Mouse (Mus musculus): ENCODE data around the gene Diaph3. TPM values are rescaled to one million over a fixed set of nuclear protein-coding genes. Genes with fewer than 3 reads are reported as not detected.
A peak's percentile ranks its signal among the peaks of the same experiment; 100 is the strongest.
"Not testable (repeated sequence)": the region's sequence is repeated elsewhere in the genome, so short reads cannot be mapped to it uniquely, and the experiment has no call there.

The Diaph3 gene
- total RNA-seq, 2 experiments from 2014 or later, result 7.3 to 8.7 TPM

GRCm38 (mm10) chr14:86748876-86749275 is 392.2 kb downstream of the Diaph3 start:
- intact Hi-C loops (cut with DNase I), result no loop called here
- peak; percentile 14 to 22 for DNase-seq

GRCm38 (mm10) chr14:86744523-86744922 is 396.5 kb downstream of the Diaph3 start:
- no peak for DNase-seq
- intact Hi-C loops (cut with DNase I), result no loop called here

- no peak for DNase-seq
- intact Hi-C loops (cut with DNase I), result no loop called here
Measured at GRCm38 (mm10) chr14:86741855-86742531, 399.0 kb downstream of the Diaph3 start.

GRCm38 (mm10) chr14:86738916-86739315 is 402.1 kb downstream of the Diaph3 start:
- intact Hi-C loops (cut with DNase I), result no loop called here
- DNase-seq, result no peak

GRCm38 (mm10) chr14:86736646-86737045 is 404.4 kb downstream of the Diaph3 start:
- no peak for DNase-seq
- intact Hi-C loops (cut with DNase I), result no loop called here

GRCm38 (mm10) chr14:86731300-86731699 is 409.7 kb downstream of the Diaph3 start:
- DNase-seq, result no peak

GRCm38 (mm10) chr14:86729617-86730098 is 411.4 kb downstream of the Diaph3 start:
- intact Hi-C loops (cut with DNase I), result no loop called here

More at GRCm38 (mm10) chr14:86731300-86731699, 409.7 kb downstream of the Diaph3 start:
- intact Hi-C loops (cut with DNase I), result no loop called here

GRCm38 (mm10) chr14:86727538-86728045 is 413.4 kb downstream of the Diaph3 start:
- intact Hi-C loops (cut with DNase I), result no loop called here
- no peak for DNase-seq

More at GRCm38 (mm10) chr14:86729617-86730098, 411.4 kb downstream of the Diaph3 start:
- DNase-seq, result no peak

- intact Hi-C loops (cut with DNase I), result no loop called here
- no peak for DNase-seq
Measured at GRCm38 (mm10) chr14:86721768-86722167, 419.3 kb downstream of the Diaph3 start.

- no peak for DNase-seq
- intact Hi-C loops (cut with DNase I), result no loop called here
Measured at GRCm38 (mm10) chr14:86721082-86721481, 420.0 kb downstream of the Diaph3 start.

GRCm38 (mm10) chr14:86720408-86720807 is 420.6 kb downstream of the Diaph3 start:
- intact Hi-C loops (cut with DNase I); DNase-seq: not testable (repeated sequence)

GRCm38 (mm10) chr14:86714088-86714690 is 426.8 kb downstream of the Diaph3 start:
- DNase-seq, result no peak
- intact Hi-C loops (cut with DNase I), result no loop called here

GRCm38 (mm10) chr14:86704080-86704479 is 437.0 kb downstream of the Diaph3 start:
- intact Hi-C loops (cut with DNase I), result no loop called here
- no peak for DNase-seq

GRCm38 (mm10) chr14:86701145-86701544 is 439.9 kb downstream of the Diaph3 start:
- intact Hi-C loops (cut with DNase I), result no loop called here
- no peak for DNase-seq

GRCm38 (mm10) chr14:86697887-86698286 is 443.1 kb downstream of the Diaph3 start:
- intact Hi-C loops (cut with DNase I), result no loop called here
- DNase-seq, result no peak

GRCm38 (mm10) chr14:86692714-86693113 is 448.3 kb downstream of the Diaph3 start:
- intact Hi-C loops (cut with DNase I), result no loop called here

GRCm38 (mm10) chr14:86691298-86691697 is 449.7 kb downstream of the Diaph3 start:
- no peak for DNase-seq
- intact Hi-C loops (cut with DNase I), result no loop called here

More at GRCm38 (mm10) chr14:86692714-86693113, 448.3 kb downstream of the Diaph3 start:
- DNase-seq, result no peak

- no peak for DNase-seq
- intact Hi-C loops (cut with DNase I), result loop anchor here (5.0 to 10.0 kb wide), 2 partner anchors 210 to 627 kb away; no protein-coding TSS in a partner anchor
Measured at GRCm38 (mm10) chr14:86684585-86685503, 456.2 kb downstream of the Diaph3 start.

- DNase-seq, result no peak
- intact Hi-C loops (cut with DNase I), result loop anchor here (5.0 to 10.0 kb wide), 2 partner anchors 213 to 630 kb away; no protein-coding TSS in a partner anchor
Measured at GRCm38 (mm10) chr14:86681951-86682350, 459.1 kb downstream of the Diaph3 start.

GRCm38 (mm10) chr14:86678992-86679391 is 462.0 kb downstream of the Diaph3 start:
- no peak for DNase-seq
- intact Hi-C loops (cut with DNase I), result loop anchor here (1.0 to 10.0 kb wide), 2 partner anchors 102 to 776 kb away; no protein-coding TSS in a partner anchor
